Comparison of ENCODE assay signal across 18 mouse cellular contexts in the genomic region with DNA sequence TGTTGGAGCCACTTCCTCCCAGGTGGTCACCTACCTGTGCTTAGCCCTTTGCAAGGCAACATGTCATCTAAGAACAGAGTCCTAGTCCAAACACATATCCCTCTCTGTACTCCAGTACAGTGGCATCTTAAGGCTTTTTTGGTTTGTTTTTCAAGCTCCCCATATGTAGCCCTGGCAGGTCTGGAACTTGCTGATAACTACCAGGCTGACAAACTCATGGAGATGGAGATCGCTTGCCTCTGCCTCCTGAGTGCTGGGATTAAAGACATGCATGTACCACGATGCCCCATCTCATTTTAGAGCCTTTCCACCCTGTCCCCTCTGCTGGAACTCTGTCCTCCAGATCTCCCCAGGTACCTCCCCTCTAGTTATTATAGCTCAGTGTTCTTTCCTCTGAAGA. TPM values are rescaled to one million over a fixed set of nuclear protein-coding genes. Genes with fewer than 3 reads are reported as not detected.
DNase-seq lines count a peak whose midpoint lies in the region; ATAC-seq and TF ChIP-seq lines count a peak whose summit lies in the region.
"Had no signal": no experiment of that assay in that cellular context is flagged by ENCODE, and none has a peak within 500 bp of the region (broad histone marks: within the 10 kb centered on the region; RNA-seq: fewer than 3 reads in every experiment).

No protein-coding gene starts in this region.

- WGBS in liver, embryonic 14.5 days (ENCODE audit: insufficient replicate concordance), result 19% methylated on average over 2 of the region's 2 CpGs

- TF ChIP-seq CTCF in liver, embryonic 14.5 days (IDR thresholded peaks at IDR 0.05; ENCODE audit: low read depth), result no peak

- H3K9me3 ChIP-seq in erythroblast, embryonic 14.5 days (ENCODE audit: control insufficient read depth, low read length), result no peaks in the 10 kb centered on the region
- no peaks in the 10 kb centered on the region for H3K9me3 ChIP-seq in liver, embryonic 14.5 days (ENCODE audit: control insufficient read depth, low read length)
- H3K9me3 ChIP-seq: forebrain, embryonic 13.5 days; heart, embryonic 10.5 days; midbrain, embryonic 12.5 days had no signal

- peak; percentile 91 for TF ChIP-seq EP300 in liver, embryonic 14.5 days (IDR thresholded peaks at IDR 0.05; ENCODE audit: low read depth)

- H3K4me2 ChIP-seq in liver, embryonic 14.5 days (ENCODE audit: low read depth), result peak overlapping the region; percentile 77
- H3K4me2 ChIP-seq: forebrain, embryonic 13.5 days; hindbrain, embryonic 14.5 days; midbrain, embryonic 12.5 days had no signal

- H3K4me1 ChIP-seq in erythroblast, embryonic 14.5 days (ENCODE audit: control insufficient read depth), result peaks cover 92% of the 10 kb centered on the region
- peaks cover 61 to 72% of the 10 kb centered on the region in 2 experiments for H3K4me1 ChIP-seq in liver, embryonic 14.5 days (replicated peaks; ENCODE audit: control insufficient read depth in 2 of 2, insufficient read depth in 2 of 2, low read length in 1 of 2)
- H3K4me1 ChIP-seq: forebrain, embryonic 13.5 days had no signal

- 0 out of 2 replicates have a peak, but pooled peaks cover 2% of the 10 kb centered on the region for H3K27me3 ChIP-seq in erythroblast, embryonic 14.5 days (ENCODE audit: control insufficient read depth)
- H3K27me3 ChIP-seq in liver, embryonic 14.5 days (ENCODE audit: control insufficient read depth, insufficient read depth, low read length), result no peaks in the 10 kb centered on the region

- peak overlapping the region; percentile 98 for H3K27ac ChIP-seq in liver, embryonic 14.5 days
- H3K27ac ChIP-seq: forebrain, embryonic 13.5 days; heart, embryonic 10.5 days; hindbrain, embryonic 14.5 days; left cerebral cortex, adult 2 months; midbrain, embryonic 12.5 days had no signal

- ATAC-seq in liver, embryonic 14.5 days (ENCODE audit: insufficient read depth), result peak; percentile 57
- ATAC-seq: forebrain, embryonic 13.5 days had no signal

- peak; percentile 47 for DNase-seq in spleen, adult 12 weeks (ENCODE audit: low spot score)
- no peak for DNase-seq in spleen, adult 18-20 months
- peak; percentile 78 to 84 (median 79) for DNase-seq in liver, embryonic 14.5 days (ENCODE audit: low read depth in 3 of 3, low spot score in 3 of 3)
- DNase-seq in spleen, postnatal 36 days (ENCODE audit: low spot score in 2 of 2), result peak; percentile 23 to 54
- DNase-seq in thymus, postnatal 4 days, result no peak
- DNase-seq in thymus, adult 18-20 months, result no peak
- no peak for DNase-seq in kidney, adult 11 months
- DNase-seq: cerebellum, adult 11 months; kidney, adult 8-10 months had no signal

- H3K4me3 ChIP-seq in erythroblast, embryonic 14.5 days (replicated peaks), result peak overlapping the region; percentile 52
- peak overlapping the region; percentile 18 to 30 for H3K4me3 ChIP-seq in liver, embryonic 14.5 days (ENCODE audit: insufficient read depth in 1 of 2, low read depth in 2 of 2, low read length in 2 of 2)
- H3K4me3 ChIP-seq: forebrain, embryonic 13.5 days; heart, embryonic 10.5 days; left cerebral cortex, adult 2 months; midbrain, embryonic 12.5 days had no signal

- H3K36me3 ChIP-seq in erythroblast, embryonic 14.5 days (ENCODE audit: control insufficient read depth), result peaks cover 39% of the 10 kb centered on the region
- H3K36me3 ChIP-seq in liver, embryonic 14.5 days (replicated peaks; ENCODE audit: control insufficient read depth, insufficient read depth, low read depth), result no peaks in the 10 kb centered on the region
- H3K36me3 ChIP-seq: heart, embryonic 10.5 days; midbrain, embryonic 12.5 days had no signal

- H3K9ac ChIP-seq in liver, embryonic 14.5 days (replicated peaks), result peak overlapping the region; percentile 76
- H3K9ac ChIP-seq: forebrain, embryonic 13.5 days; hindbrain, embryonic 14.5 days; midbrain, embryonic 12.5 days had no signal

RNA-seq across cellular contexts. Expression of a gene that starts 4.3 kb away (rescaled TPM):
- 30.7 and 31.2 TPM in 2 replicates for polyA plus RNA-seq in erythroblast, embryonic 14.5 days (2012)
- 31.2 and 38.7 TPM in 2 replicates for polyA plus RNA-seq in liver, embryonic 14.5 days (2012; rRNA removed)
- polyA plus RNA-seq in liver, embryonic 14.5 days (2014; fragmentation: Nextera tagmentation; extraction: Ambion mirVana), result 30.8 and 31.3 TPM in 2 replicates

RNA-seq across cellular contexts. Expression of a gene that starts 4.3 kb away (rescaled TPM):
- not detected in 2 replicates for polyA plus RNA-seq in erythroblast, embryonic 14.5 days (2012)
- polyA plus RNA-seq in liver, embryonic 14.5 days (2012; rRNA removed), result 0.07 TPM in 1 of 2 replicates, not detected in the other
- polyA plus RNA-seq in liver, embryonic 14.5 days (2014; fragmentation: Nextera tagmentation; extraction: Ambion mirVana), result not detected in 2 replicates
- polyA plus RNA-seq: embryonic facial prominence, embryonic 11.5 days; forebrain, embryonic 13.5 days; heart, embryonic 10.5 days; heart, embryonic 16.5 days; inflammation-experienced regulatory T-cells, adult 6 months; midbrain, embryonic 12.5 days had no signal

RNA-seq across cellular contexts. Expression of a gene that starts 38.7 kb away (rescaled TPM):
- polyA plus RNA-seq in erythroblast, embryonic 14.5 days (2012), result 0.31 and 0.35 TPM in 2 replicates
- 6.2 and 7.9 TPM in 2 replicates for polyA plus RNA-seq in liver, embryonic 14.5 days (2012; rRNA removed)
- 6.3 and 6.5 TPM in 2 replicates for polyA plus RNA-seq in liver, embryonic 14.5 days (2014; fragmentation: Nextera tagmentation; extraction: Ambion mirVana)

RNA-seq across cellular contexts. Expression of a gene that starts 38.8 kb away (rescaled TPM):
- polyA plus RNA-seq in erythroblast, embryonic 14.5 days (2012), result 1.6 and 2.7 TPM in 2 replicates
- polyA plus RNA-seq in liver, embryonic 14.5 days (2012; rRNA removed), result 22.1 and 23.0 TPM in 2 replicates
- 25.4 and 25.5 TPM in 2 replicates for polyA plus RNA-seq in liver, embryonic 14.5 days (2014; fragmentation: Nextera tagmentation; extraction: Ambion mirVana)

Comparison
In these comparisons a context has a peak if more than half of its experiments do, and no peak if none do; other contexts are left out.
1. DNase-seq: peak in spleen, adult 12 weeks (single experiment), liver, embryonic 14.5 days (3 of 3) and spleen, postnatal 36 days (2 of 2); none in spleen, adult 18-20 months (0 of 2), thymus, postnatal 4 days (single experiment), thymus, adult 18-20 months (0 of 2) and kidney, adult 11 months (single experiment).